Mouse (Mus musculus): ENCODE data around the gene Glt1d1. TPM values are rescaled to one million over a fixed set of nuclear protein-coding genes. Genes with fewer than 3 reads are reported as not detected.

The Glt1d1 gene
- total RNA-seq, 4 experiments from 2014 or later, result 23.9 to 29.0 (median 25.7) TPM

- no peak for DNase-seq (ENCODE audit: low spot score in 2 of 2)
Observed at GRCm38 (mm10) chr5:127631671-127632070, 391 bp upstream of the Glt1d1 start.

- no peak for DNase-seq (ENCODE audit: low spot score in 2 of 2)
Observed at GRCm38 (mm10) chr5:127633188-127633587, 1.1 kb downstream of the Glt1d1 start.

- DNase-seq (ENCODE audit: low spot score in 2 of 2), result no peak
Observed at GRCm38 (mm10) chr5:127633666-127634065, 1.6 kb downstream of the Glt1d1 start.

- DNase-seq (ENCODE audit: low spot score in 2 of 2), result no peak
Observed at GRCm38 (mm10) chr5:127637622-127638021, 5.6 kb downstream of the Glt1d1 start.

DNA sequence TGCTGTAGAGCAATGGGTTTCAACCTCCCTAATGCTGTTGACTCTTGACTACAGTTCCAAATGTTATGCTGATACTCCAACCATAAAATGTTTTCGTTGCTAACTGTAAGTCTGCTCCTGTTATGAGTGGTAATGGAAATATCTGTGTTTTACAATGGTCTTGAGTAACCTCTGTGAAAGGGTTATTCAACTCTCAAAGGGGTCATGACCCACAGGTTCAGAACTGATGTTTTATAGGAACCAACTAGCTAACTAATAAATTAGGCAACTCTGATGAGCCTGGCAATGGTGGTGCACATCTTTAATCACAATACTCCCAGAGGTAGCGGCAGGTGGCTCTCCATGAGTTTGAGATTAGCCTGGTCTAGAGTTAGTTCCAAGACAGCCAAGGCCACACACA, 6.1 kb downstream of the Glt1d1 start:
- DNase-seq (ENCODE audit: low spot score in 2 of 2), result no peak

- no peak for DNase-seq (ENCODE audit: low spot score in 2 of 2)
Observed at GRCm38 (mm10) chr5:127639067-127639605, 7.1 kb downstream of the Glt1d1 start.

GRCm38 (mm10) chr5:127639635-127640034, 7.6 kb downstream of the Glt1d1 start:
- no peak for DNase-seq (ENCODE audit: low spot score in 2 of 2)

GRCm38 (mm10) chr5:127640359-127640758, 8.3 kb downstream of the Glt1d1 start:
- DNase-seq (ENCODE audit: low spot score in 2 of 2), result no peak

DNA sequence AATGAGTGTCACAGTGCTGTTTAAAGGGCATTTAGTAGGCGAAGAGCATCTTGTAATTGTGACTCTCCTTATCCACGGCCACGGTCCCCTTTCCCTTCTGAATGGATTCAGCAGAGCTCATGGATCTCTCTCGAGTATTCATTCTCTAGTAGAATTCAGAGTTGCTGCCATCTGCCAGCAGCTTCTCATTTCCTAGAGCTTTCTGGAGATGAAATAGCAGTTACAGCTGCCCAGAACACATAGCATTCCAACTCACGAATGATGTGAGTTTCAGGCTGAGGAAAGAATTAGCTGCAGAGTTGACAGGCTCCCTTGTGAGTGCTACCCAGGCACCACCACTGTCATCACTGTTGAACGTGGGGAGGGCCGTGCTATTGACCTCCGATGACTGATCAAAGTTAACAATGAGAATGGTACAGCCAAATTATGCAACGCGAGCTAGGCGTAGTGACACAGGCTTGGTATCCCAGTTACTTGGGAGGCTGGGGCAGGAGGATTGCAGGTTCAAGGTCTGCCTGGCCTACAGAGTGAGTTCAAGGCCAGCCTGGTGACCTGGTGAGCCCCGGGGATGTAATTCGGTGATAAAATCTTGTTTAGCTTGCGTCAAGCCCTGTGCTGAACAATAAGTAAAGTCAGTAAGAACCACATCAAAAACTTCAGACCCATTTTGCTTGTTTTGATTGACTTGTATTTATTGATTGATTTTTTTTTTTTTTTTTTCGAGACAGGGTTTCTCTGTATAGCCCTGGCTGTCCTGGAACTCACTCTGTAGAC, 9.3 kb downstream of the Glt1d1 start:
- no peak for DNase-seq (ENCODE audit: low spot score in 2 of 2)

- DNase-seq (ENCODE audit: low spot score in 2 of 2), result peak in 1 of 2 experiments; percentile 32
Observed at GRCm38 (mm10) chr5:127648046-127648445, 16.0 kb downstream of the Glt1d1 start.

DNA sequence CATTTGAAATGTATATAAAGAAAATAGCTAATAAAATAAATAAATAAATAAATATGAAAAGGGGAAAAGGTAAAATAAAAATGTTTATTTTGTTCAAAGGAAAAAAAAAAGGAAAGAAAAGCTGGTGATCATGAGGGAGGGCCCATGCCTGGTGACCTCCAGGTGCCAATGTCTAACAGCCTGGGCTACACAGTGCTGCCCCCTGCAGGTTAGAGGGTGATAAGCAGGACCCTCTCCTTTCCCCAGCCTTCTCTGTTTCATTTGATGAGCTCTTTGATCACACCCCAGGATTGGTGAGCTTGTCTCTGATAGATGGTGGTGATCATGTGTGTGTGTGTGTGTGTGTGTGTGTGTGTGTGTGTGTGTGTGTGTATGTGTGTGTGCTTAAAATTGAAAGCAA, 17.0 kb downstream of the Glt1d1 start:
- no peak for DNase-seq (ENCODE audit: low spot score in 2 of 2)

- DNase-seq (ENCODE audit: low spot score in 2 of 2), result no peak
Observed at GRCm38 (mm10) chr5:127658257-127658656, 26.2 kb downstream of the Glt1d1 start.

DNA sequence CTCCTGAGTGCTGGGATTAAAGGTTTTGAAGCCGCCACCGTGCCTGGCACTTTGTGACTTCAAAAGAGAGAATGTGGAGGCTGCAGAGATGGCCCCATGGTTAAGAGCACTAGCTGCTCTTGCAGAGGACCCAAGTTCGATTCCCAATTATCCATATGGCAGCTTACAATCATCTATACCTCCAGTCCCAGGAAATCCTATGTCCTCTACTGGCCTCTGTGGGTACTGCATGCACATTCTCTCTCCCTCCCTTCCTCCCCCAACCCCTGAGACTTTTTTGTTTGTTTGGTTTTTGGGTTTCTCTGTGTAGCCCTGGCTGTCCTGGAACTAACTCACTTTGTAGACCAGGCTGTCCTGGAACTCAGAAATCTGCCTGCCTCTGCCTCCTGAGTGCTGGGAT, 27.2 kb downstream of the Glt1d1 start:
- DNase-seq (ENCODE audit: low spot score in 2 of 2), result no peak

GRCm38 (mm10) chr5:127660267-127660666, 28.2 kb downstream of the Glt1d1 start:
- DNase-seq (ENCODE audit: low spot score in 2 of 2), result no peak

DNA sequence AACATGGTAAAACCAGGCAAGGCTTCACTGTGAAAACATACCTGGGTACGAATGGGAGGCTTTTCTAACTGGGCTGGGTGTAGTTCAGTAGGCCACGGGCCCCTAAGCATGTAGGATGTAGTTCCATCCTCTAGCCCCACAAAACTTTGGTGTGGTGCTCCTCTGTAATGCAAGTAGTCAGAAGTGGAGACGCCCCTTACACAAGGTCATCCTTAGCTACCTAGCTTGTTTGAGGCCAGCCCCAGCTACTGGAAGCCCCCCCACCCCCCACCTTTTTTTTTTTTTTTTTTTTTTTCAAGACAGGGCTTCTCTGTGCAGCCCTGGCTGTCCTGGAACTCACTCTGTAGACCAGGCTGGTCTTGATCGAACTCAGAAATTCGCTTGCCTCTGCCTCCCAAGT, 28.9 kb downstream of the Glt1d1 start:
- DNase-seq (ENCODE audit: low spot score in 2 of 2), result no peak

- DNase-seq (ENCODE audit: low spot score in 2 of 2), result no peak
Observed at GRCm38 (mm10) chr5:127673913-127674312, 41.9 kb downstream of the Glt1d1 start.

DNA sequence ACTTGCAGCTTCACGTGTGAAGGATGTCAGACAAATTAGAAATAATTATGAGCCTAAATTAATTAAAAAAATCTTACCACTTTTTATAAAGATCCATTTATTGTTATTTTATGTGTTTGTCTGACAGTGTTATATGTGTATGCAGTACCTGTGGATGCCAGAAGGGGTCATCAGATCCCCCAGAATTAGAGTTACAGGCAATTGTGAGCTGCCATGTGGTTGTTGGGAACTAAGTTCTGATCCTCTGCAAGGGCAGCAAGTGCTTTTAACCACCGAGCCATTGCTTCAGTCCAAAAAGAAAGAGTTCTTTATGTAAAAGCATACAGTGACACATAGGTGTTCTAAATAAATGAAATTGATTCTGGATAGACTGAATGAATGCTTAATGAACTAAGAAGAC, 45.5 kb downstream of the Glt1d1 start:
- DNase-seq (ENCODE audit: low spot score in 2 of 2), result no peak

DNA sequence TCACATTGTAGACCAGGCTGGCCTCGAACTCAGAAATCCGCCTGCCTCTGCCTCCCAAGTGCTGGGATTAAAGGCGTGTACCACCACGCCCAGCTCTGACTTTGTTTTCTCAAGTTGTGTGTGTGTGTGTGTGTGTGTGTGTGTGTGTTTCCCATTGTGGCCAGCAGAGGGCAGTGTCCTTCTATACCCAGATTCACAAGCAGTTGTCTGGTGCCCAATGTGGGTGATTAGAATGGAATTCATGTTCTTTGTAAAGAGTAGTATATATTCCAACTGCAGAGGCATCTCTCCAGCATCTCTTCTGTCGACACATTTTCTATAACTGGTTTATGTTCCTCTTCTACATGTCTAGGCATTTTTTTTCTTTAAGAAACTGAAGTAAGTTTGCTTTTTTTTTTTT, 46.4 kb downstream of the Glt1d1 start:
- no peak for DNase-seq (ENCODE audit: low spot score in 2 of 2)

DNA sequence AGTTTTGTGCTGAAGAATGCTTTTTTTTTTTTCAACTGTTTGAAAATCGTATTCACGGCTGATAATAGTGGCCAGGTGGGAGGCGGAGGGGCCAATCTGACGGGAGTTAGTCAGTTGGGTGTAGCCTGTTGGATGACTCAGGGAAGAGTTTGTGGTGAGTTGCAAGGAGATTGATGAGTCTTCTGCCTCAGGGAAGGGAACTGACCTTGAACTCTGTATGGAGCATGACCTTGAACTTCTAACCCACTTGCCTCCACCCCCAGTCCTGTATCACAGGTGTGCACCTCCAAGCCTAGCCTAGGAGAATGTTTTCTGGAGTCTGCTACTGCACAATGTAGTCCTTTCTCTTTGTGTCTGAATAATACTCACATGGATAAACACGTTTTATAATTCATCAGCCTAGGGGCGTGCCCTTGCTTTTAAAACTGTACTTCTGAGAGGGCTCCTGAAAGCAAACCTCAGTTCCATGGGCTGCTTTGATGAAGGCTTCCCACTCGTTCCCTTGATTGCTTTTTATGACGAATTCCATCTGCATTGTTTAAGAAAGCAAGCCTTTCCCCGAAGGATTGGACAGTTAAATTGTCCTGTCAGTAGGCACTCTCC, 56.6 kb downstream of the Glt1d1 start:
- no peak for DNase-seq (ENCODE audit: low spot score in 2 of 2)

- no peak for DNase-seq (ENCODE audit: low spot score in 2 of 2)
Observed at GRCm38 (mm10) chr5:127691085-127691484, 59.0 kb downstream of the Glt1d1 start.

GRCm38 (mm10) chr5:127691581-127691980, 59.5 kb downstream of the Glt1d1 start:
- DNase-seq (ENCODE audit: low spot score in 2 of 2), result no peak

DNA sequence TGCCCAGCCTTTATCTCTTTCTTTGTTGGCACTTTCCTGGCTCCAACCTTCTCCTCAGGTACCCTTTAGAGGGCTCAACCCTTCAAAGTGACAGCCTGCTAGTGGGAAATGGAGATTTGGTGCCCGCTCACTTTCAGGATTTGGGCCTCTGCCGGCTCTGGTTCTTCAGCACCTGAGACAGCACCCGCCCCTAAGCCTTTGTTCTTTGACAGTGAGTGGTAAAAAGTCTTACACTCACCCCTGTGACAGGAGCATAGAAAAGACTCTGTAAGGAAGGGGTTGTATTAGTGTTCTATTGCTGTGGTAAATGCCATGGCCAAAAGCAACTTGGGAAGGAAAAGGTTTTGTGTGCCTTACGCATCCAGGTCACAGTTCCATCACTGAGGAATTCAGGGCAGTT, 63.8 kb downstream of the Glt1d1 start:
- DNase-seq (ENCODE audit: low spot score in 2 of 2), result no peak

DNA sequence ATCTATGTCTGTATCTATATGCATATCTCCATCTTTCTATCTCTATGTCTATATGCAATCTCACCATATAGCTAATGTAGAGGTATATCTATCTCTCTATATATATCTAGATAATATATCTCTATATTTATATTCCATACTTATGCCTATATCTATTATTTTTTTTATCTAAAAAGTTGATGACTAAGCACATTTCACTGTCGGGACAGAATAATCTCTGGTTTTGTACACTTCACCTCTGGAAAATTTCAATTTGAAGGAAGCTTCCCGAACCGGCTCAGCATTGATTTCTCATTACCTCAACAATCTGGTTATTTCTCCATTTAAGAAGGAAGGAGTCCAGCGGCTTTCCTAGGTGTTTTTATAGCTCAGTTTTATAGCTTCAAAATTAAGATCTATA, 64.5 kb downstream of the Glt1d1 start:
- DNase-seq (ENCODE audit: low spot score in 2 of 2), result no peak

Data from left cerebral cortex, adult 8-10 months (tissue).